Mouse (Mus musculus) gonadal fat pad, adult 2 months (tissue): ENCODE measurements around the gene Slc6a12. TPM values are rescaled to one million over a fixed set of nuclear protein-coding genes. Genes with fewer than 3 reads are reported as not detected.

ENCODE experiments used
- DNase-seq: peaks from one replicate; pipeline ENCODE4 v3.0.0-alpha.2; 2012; ENCODE audit warnings: low read depth
- polyA plus RNA-seq: library from polyadenylated mRNA; depleted of rRNA; stranded (reverse); fragments of >200 nt; gene quantifications from 2 replicates; pipeline ENCODE4 v1.2.3, GENCODE M21; 2012; rRNA removed

Slc6a12 gene
- polyA plus RNA-seq = 6.1 and 8.5 TPM in 2 replicates

GRCm38 (mm10) chr6:121343026-121343770, at the start of gene Slc6a12:
Gene Slc6a12 (plus strand): TSS chr6:121343076.
- no peak for DNase-seq

GRCm38 (mm10) chr6:121299317-121299716, 43.6 kb upstream of the Slc6a12 start:
- no peak for DNase-seq

- no peak for DNase-seq
These were observed 42.9 kb upstream of the Slc6a12 start, which contains the start of gene Slc6a13 for GRCm38 (mm10) chr6:121299954-121300353. Gene Slc6a13 (plus strand): TSS chr6:121300227.

GRCm38 (mm10) chr6:121300504-121300903, 42.4 kb upstream of the Slc6a12 start:
- DNase-seq = no peak

- no peak for DNase-seq
These were observed 39.2 kb upstream of the Slc6a12 start for GRCm38 (mm10) chr6:121303466-121304220.

- DNase-seq = no peak
These were observed 38.2 kb upstream of the Slc6a12 start for GRCm38 (mm10) chr6:121304630-121305029.

GRCm38 (mm10) chr6:121305571-121305970, 37.3 kb upstream of the Slc6a12 start:
- no peak for DNase-seq

- DNase-seq = no peak
These were observed 31.9 kb upstream of the Slc6a12 start for GRCm38 (mm10) chr6:121310984-121311383.

GRCm38 (mm10) chr6:121319099-121319498, 23.8 kb upstream of the Slc6a12 start:
- no peak for DNase-seq

- no peak for DNase-seq
These were observed 20.3 kb upstream of the Slc6a12 start for GRCm38 (mm10) chr6:121322381-121323110.

GRCm38 (mm10) chr6:121325298-121325697, 17.6 kb upstream of the Slc6a12 start:
- DNase-seq = no peak

- no peak for DNase-seq
These were observed 17.1 kb upstream of the Slc6a12 start for GRCm38 (mm10) chr6:121325740-121326139.

GRCm38 (mm10) chr6:121326486-121327069, 16.3 kb upstream of the Slc6a12 start:
- no peak for DNase-seq

GRCm38 (mm10) chr6:121328417-121328884, 14.4 kb upstream of the Slc6a12 start:
- DNase-seq = no peak

GRCm38 (mm10) chr6:121329848-121330508, 12.9 kb upstream of the Slc6a12 start:
- no peak for DNase-seq

- no peak for DNase-seq
These were observed 7.0 kb upstream of the Slc6a12 start for GRCm38 (mm10) chr6:121335841-121336240.

GRCm38 (mm10) chr6:121336558-121336957, 6.3 kb upstream of the Slc6a12 start:
- no peak for DNase-seq

GRCm38 (mm10) chr6:121337229-121337628, 5.6 kb upstream of the Slc6a12 start:
- DNase-seq = no peak

- DNase-seq = peak; percentile 4
These were observed 4.9 kb upstream of the Slc6a12 start for GRCm38 (mm10) chr6:121337770-121338518.

GRCm38 (mm10) chr6:121338519-121338896, 4.4 kb upstream of the Slc6a12 start:
- DNase-seq = no peak
